Mouse (Mus musculus) ES-CJ7 (cell line): Measurements from ENCODE around the gene Cald1.

ENCODE experiments used
- DNase-seq: peaks from one replicate; pipeline ENCODE4 v3.0.0; 2011; ENCODE audit warnings: low read depth, low spot score

The Cald1 gene

GRCm38 (mm10) chr6:34758340-34758739 is 160.0 kb downstream of the Cald1 start:
- DNase-seq, result no peak

GRCm38 (mm10) chr6:34760023-34760422 is 161.7 kb downstream of the Cald1 start:
- DNase-seq, result peak; percentile 82

DNA sequence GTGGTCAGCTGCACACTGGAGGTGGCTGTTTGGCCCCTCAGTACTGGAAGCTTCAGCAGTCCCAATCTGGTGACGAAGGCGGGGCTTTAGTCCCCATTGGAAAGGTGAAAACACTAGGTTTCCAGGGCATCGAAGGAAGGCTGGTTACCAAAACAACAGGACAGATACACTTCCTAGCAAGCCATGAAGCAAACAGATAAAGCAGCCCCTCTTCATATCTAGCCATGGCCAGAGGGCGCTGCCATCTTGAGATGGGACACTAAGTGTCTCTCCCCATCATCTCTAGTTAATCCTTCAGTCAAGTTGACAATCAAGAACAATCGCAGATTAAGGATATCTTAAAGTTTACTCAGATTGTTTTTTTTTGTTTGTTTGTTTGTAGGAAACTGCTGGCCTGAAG is 167.4 kb downstream of the Cald1 start:
- no peak for DNase-seq

DNA sequence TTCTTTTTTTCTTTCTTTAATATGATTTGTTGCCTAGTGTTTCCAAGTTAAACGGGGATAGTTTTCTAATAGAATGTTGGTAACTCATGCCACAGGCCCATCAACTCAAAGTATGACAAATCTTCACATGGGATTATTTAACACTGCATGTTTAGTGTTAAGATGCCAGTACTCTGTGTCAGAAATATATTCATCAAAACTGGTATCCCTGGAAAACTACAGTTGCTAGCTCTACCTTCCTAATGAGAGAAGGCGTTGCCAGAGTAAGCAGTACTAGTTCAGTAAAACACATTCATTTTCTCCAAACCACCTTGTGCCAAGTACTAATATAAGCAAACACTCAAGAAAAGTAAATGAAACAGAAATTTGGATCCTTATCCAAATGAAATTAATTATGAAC is 171.7 kb downstream of the Cald1 start:
- no peak for DNase-seq

- DNase-seq, result no peak
Measured at GRCm38 (mm10) chr6:34770491-34770890, 172.2 kb downstream of the Cald1 start.

DNA sequence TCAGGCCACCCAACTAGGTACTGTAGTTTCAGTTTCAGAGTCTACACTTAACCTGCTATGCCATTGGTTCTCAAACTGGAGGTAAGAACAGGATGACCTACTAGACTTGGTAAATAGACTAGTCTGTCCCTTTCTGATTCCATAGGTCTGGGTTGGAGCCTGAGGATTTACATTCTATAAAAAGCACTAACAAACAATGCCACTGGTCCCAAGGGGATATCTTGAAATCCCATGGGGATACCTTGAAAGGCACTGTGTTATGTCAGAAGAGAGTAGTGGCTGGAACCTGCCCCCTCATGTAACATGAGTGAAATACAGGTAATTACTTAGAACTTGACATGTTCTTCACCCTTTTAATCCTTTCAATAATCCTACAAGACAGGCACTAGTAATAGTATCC is 178.1 kb downstream of the Cald1 start:
- no peak for DNase-seq

DNA sequence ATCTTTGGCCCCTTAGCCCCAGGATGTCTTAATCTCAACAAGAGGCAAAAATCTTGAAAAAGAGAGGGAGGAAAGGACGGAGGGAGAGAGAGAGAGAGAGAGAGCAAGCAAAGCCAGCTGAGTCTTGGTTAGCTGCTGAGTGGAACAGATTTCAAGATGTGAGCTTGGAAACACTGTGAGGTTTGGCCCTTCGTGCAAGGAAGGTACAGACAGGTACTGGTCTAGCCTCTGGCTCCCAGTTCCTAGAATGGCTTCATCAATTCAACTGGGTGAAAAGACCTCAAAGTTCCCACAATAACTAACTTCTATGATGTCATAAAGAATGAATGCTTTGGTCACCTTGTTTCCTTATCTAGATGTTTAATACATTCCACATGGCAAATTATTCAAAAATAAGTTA is 178.8 kb downstream of the Cald1 start:
- no peak for DNase-seq

DNA sequence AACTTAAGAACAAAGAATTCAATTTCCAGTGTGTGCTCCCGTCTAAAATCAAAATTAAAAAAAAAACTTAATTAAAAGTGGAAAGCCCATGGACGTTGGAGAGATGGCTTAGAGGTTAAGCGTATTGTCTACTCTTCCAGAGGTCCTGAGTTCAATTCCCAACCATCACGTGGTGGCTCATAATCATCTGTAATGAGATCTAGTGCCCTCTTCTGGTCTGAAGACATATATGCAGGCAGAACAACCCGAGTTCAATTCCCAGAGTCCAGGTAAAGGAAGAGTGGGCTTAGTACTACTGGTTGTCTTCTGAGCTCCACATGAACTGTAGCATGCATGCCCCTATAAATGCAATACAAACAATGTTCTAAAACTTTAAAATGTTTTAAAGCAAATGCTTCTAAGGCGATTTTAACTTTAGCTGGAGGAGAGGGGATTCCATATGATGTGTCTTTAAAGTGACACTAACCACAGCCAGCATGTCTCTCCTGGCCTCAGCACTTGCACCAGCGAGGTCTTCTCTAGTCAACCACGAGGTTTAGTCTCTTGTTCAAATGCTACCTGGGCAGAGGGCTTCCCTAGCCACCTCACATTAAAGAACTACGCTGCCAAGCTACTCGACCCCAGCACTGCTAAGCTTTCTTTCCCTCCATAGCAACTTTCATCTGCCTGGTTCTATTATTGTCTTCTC is 179.8 kb downstream of the Cald1 start:
- DNase-seq, result peak; percentile 53

DNA sequence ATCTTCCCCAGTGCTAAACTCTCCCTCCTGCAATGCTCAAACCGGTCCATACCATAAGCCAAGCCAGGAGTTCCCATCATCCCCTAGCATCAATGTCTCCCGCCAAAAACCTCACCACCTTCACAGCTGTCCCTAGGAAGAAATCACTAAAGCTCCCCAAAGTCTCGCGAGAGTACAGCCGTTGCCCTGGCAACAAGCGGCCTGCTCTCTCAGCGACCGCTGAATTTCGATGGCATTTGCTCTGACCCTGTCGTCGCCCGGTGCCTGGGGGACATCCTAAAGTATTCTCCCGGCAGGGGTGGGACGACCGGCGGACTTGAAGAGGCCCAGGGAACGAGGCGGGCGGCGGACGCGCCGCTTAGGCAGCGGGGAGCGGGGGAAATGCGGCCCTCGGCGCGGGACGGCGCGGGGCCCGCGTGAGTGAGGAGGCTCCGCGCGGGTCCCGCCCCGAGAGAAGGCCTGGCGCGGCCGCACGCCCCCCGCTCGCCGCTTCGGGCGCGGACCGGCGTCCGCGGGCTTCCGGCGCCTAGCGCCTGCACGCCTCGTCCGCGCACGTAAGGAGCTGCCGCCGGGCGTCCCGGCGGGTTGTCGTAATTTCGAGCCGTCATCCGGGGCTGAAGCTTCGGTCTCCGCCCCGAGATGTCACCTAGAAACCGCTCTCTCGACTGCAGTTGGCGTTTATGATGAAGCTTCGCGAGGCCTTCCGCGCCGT is 182.1 kb downstream of the Cald1 start, which contains the start of gene Agbl3:
Gene Agbl3, plus strand, starts transcription at position 202 of the 712 bp plus-strand sequence.
- peak; percentile 97 for DNase-seq

DNA sequence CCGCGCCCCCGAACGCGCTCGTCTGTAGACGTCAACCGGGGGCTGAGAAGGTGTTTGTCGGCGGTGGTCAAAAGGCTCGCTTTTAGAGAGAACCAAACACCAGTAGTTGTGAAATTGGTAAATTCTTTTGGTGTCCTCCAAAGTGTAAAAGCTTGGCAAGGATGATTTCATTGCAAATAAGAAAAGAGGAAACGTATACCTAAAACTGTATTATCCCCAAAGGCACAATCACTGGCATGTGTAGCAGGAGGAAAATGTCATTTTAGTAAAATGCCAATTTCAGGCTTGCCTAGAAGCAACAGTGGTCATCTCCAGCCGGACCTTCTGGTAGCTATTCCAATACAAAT is 182.6 kb downstream of the Cald1 start:
- no peak for DNase-seq

- no peak for DNase-seq
Measured at GRCm38 (mm10) chr6:34782493-34782892, 184.2 kb downstream of the Cald1 start.

- no peak for DNase-seq
Measured at GRCm38 (mm10) chr6:34796881-34797280, 198.6 kb downstream of the Cald1 start.

GRCm38 (mm10) chr6:34797887-34798286 is 199.6 kb downstream of the Cald1 start:
- DNase-seq, result no peak

- DNase-seq, result no peak
Measured at GRCm38 (mm10) chr6:34805582-34805981, 207.3 kb downstream of the Cald1 start.

GRCm38 (mm10) chr6:34810651-34811050 is 212.4 kb downstream of the Cald1 start:
- DNase-seq, result no peak

DNA sequence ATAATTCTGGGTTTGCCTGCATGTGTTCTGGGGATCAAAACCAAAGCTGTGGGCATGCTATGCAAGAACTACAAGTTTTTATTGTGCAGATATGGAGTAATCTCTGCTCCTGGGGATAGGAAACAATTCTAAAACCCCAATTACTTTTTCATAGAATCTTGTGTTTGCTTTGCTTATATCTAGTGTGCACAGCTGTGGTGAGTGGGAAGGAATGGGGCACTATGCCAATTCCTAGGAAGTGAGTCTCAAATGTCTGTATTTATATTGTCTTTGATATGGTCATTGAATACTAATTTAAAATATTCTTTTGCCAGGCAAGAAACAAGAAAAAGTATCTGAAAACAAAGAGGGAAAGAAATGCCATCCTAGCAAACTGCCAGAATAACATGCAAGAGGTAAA is 226.1 kb downstream of the Cald1 start:
- DNase-seq, result no peak
